Mouse (Mus musculus): Measurements from ENCODE around the gene Ifitm2. TPM values are rescaled to one million over a fixed set of nuclear protein-coding genes. Genes with fewer than 3 reads are reported as not detected.

The Ifitm2 gene
- polyA plus RNA-seq, 1 experiment from 2014 or later, result 176 TPM

GRCm38 (mm10) chr7:140951765-140952164 is 4.0 kb downstream of the Ifitm2 start:
- 84% methylated on average over 6 of the region's 6 CpGs for WGBS
- ATAC-seq (ENCODE audit: low FRiP score, low TSS enrichment) (no peak), DNase-seq (no peak)
- no peaks in the 10 kb centered on the region for H3K36me3 ChIP-seq (ENCODE audit: control insufficient read depth, insufficient read depth, low read length)
- no peaks in the 10 kb centered on the region for H3K9me3 ChIP-seq (ENCODE audit: control insufficient read depth, low read length)
- H3K27ac ChIP-seq (replicated peaks; ENCODE audit: low read depth, low read length), result no peak overlapping the region
- H3K4me1 ChIP-seq (ENCODE audit: control insufficient read depth, insufficient read depth, low read length), result peaks cover 4% of the 10 kb centered on the region; the same call in 1 of the 2 replicates
- no peak overlapping the region for H3K4me2 ChIP-seq (ENCODE audit: low read length)
- H3K4me3 ChIP-seq (replicated peaks; ENCODE audit: low read depth, low read length), result no peak overlapping the region
- H3K27me3 ChIP-seq (ENCODE audit: control insufficient read depth, insufficient read depth, low read length), result no peaks in the 10 kb centered on the region
- H3K9ac ChIP-seq (replicated peaks; ENCODE audit: low read length), result no peak overlapping the region

DNA sequence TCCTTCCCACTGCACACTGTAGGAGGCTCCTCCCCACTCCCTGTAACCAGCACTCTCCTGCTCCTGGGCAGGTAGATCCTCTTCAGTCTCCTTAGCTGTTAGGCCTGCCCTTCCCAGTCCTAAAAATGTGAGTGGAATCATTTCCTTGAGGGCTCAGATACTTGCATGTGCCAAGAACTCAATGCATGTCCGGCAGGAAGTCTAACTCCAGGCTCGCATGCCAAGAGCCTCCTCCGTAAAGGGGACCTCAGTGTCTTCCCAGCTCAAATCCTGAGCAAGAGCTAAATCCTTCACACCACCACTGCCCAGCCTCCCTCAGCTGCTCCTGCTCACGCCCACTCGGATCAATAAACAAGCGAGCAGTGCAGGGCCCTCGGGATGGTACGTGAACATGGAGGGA is 4.7 kb downstream of the Ifitm2 start:
- no peak overlapping the region for H3K4me3 ChIP-seq (replicated peaks; ENCODE audit: low read depth, low read length)
- no peak for DNase-seq
- peaks cover 4% of the 10 kb centered on the region; the same call in 1 of the 2 replicates for H3K4me1 ChIP-seq (ENCODE audit: control insufficient read depth, insufficient read depth, low read length)
- no peak for ATAC-seq (ENCODE audit: low FRiP score, low TSS enrichment)
- H3K27ac ChIP-seq (replicated peaks; ENCODE audit: low read depth, low read length), result no peak overlapping the region
- 50% methylated on average over 8 of the region's 8 CpGs for WGBS
- no peaks in the 10 kb centered on the region for H3K9me3 ChIP-seq (ENCODE audit: control insufficient read depth, low read length)
- no peaks in the 10 kb centered on the region for H3K27me3 ChIP-seq (ENCODE audit: control insufficient read depth, insufficient read depth, low read length)
- H3K4me2 ChIP-seq (ENCODE audit: low read length), result no peak overlapping the region
- no peaks in the 10 kb centered on the region for H3K36me3 ChIP-seq (ENCODE audit: control insufficient read depth, insufficient read depth, low read length)
- no peak overlapping the region for H3K9ac ChIP-seq (replicated peaks; ENCODE audit: low read length)

GRCm38 (mm10) chr7:140949824-140950530 is 5.8 kb downstream of the Ifitm2 start, which contains the start of gene Ifitm5:
Ifitm5 (minus strand) TSS chr7:140950291.
- DNase-seq (no peak), ATAC-seq (ENCODE audit: low FRiP score, low TSS enrichment) (no peak)
- H3K9ac ChIP-seq (replicated peaks; ENCODE audit: low read length), result no peak within 1 kb of the TSS
- H3K27ac ChIP-seq (replicated peaks; ENCODE audit: low read depth, low read length), result no peak within 1 kb of the TSS
- H3K9me3 ChIP-seq (ENCODE audit: control insufficient read depth, low read length), result no peaks in the 10 kb centered on the region
- no peaks in the 10 kb centered on the region; the same call in 1 of the 2 replicates for H3K36me3 ChIP-seq (ENCODE audit: control insufficient read depth, insufficient read depth, low read length)
- no peak within 1 kb of the TSS for H3K4me3 ChIP-seq (replicated peaks; ENCODE audit: low read depth, low read length)
- WGBS, result 85% methylated on average over 16 of the region's 16 CpGs
- H3K4me1 ChIP-seq (ENCODE audit: control insufficient read depth, insufficient read depth, low read length), result no peaks in the 10 kb centered on the region; the same call in 1 of the 2 replicates
- no peaks in the 10 kb centered on the region for H3K27me3 ChIP-seq (ENCODE audit: control insufficient read depth, insufficient read depth, low read length)
- no peak within 1 kb of the TSS for H3K4me2 ChIP-seq (ENCODE audit: low read length)

DNA sequence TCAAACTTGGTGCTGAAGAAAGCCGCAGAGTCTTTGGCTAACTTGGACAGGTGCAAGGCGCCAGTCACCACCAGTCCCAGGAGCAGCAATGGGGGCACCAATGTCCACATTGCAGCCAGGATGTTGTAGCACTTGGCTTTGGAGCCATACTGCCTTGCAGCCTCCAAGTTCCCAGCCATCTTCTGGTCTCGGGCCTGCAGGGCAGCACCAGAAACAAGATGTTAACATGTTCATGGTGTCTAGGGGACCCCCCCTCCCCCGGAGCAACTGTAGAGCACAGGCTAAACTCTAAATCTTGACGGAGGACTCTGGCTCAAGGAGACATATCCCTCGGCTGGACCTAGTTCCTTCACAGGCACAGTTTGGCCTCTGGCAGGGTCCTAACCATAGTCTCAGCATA is 6.5 kb downstream of the Ifitm2 start:
- DNase-seq (no peak), ATAC-seq (ENCODE audit: low FRiP score, low TSS enrichment) (no peak)
- Histone ChIP-seq H3K9me3 (ENCODE audit: control insufficient read depth, low read length) (no peaks in the 10 kb centered on the region), H3K9ac (replicated peaks; ENCODE audit: low read length) (no peak overlapping the region), H3K4me1 (ENCODE audit: control insufficient read depth, insufficient read depth, low read length) (no peaks in the 10 kb centered on the region; the same call in 1 of the 2 replicates), H3K36me3 (ENCODE audit: control insufficient read depth, insufficient read depth, low read length) (no peaks in the 10 kb centered on the region; the same call in 1 of the 2 replicates), H3K4me3 (replicated peaks; ENCODE audit: low read depth, low read length) (no peak overlapping the region), H3K27me3 (ENCODE audit: control insufficient read depth, insufficient read depth, low read length) (no peaks in the 10 kb centered on the region), H3K4me2 (ENCODE audit: low read length) (no peak overlapping the region), H3K27ac (replicated peaks; ENCODE audit: low read depth, low read length) (no peak overlapping the region)
- whole genome bisulfite sequencing, result 88% methylated on average over 6 of the region's 6 CpGs

DNA sequence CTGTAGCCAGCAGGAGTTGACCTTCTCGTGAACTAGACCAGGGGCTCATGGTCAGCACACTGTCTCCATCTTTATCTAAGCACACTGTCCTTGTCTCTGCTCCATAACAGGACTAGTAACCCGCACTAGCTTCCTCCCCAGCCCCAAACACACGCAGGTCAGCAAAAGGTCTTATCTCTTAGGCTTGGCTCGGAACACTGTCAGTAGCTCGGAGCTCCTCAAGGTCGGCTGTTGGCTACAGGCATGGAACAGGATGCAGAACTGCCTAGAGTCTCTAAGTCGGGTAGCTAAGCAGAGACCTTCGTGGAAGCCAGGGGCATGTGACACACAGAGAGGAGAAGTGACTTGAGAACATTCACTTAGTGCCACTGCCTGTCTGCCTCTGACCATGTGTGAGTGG is 7.6 kb downstream of the Ifitm2 start:
- WGBS, result 91% methylated on average over 8 of the region's 8 CpGs

GRCm38 (mm10) chr7:140946980-140947379 is 8.8 kb downstream of the Ifitm2 start:
- no peak for ATAC-seq (ENCODE audit: low FRiP score, low TSS enrichment)

More for the DNA sequence above, 7.6 kb downstream of the Ifitm2 start:
- Histone ChIP-seq H3K4me1 (ENCODE audit: control insufficient read depth, insufficient read depth, low read length) (no peaks in the 10 kb centered on the region; the same call in 1 of the 2 replicates), H3K9ac (replicated peaks; ENCODE audit: low read length) (no peak overlapping the region), H3K36me3 (ENCODE audit: control insufficient read depth, insufficient read depth, low read length) (no peaks in the 10 kb centered on the region; the same call in 1 of the 2 replicates), H3K4me2 (ENCODE audit: low read length) (no peak overlapping the region), H3K9me3 (ENCODE audit: control insufficient read depth, low read length) (no peaks in the 10 kb centered on the region), H3K27ac (replicated peaks; ENCODE audit: low read depth, low read length) (no peak overlapping the region), H3K4me3 (replicated peaks; ENCODE audit: low read depth, low read length) (no peak overlapping the region), H3K27me3 (ENCODE audit: control insufficient read depth, insufficient read depth, low read length) (no peaks in the 10 kb centered on the region)
- DNase-seq (no peak), ATAC-seq (ENCODE audit: low FRiP score, low TSS enrichment) (no peak)

GRCm38 (mm10) chr7:140946311-140946710 is 9.5 kb downstream of the Ifitm2 start:
- 90% methylated on average over 10 of the region's 10 CpGs for WGBS
- Histone ChIP-seq H3K4me2 (ENCODE audit: low read length) (no peak overlapping the region), H3K27ac (replicated peaks; ENCODE audit: low read depth, low read length) (no peak overlapping the region), H3K36me3 (ENCODE audit: control insufficient read depth, insufficient read depth, low read length) (no peaks in the 10 kb centered on the region; the same call in 1 of the 2 replicates), H3K9me3 (ENCODE audit: control insufficient read depth, low read length) (no peaks in the 10 kb centered on the region), H3K4me3 (replicated peaks; ENCODE audit: low read depth, low read length) (no peak overlapping the region), H3K4me1 (ENCODE audit: control insufficient read depth, insufficient read depth, low read length) (no peaks in the 10 kb centered on the region; the same call in 1 of the 2 replicates), H3K27me3 (ENCODE audit: control insufficient read depth, insufficient read depth, low read length) (no peaks in the 10 kb centered on the region), H3K9ac (replicated peaks; ENCODE audit: low read length) (no peak overlapping the region)
- ATAC-seq (ENCODE audit: low FRiP score, low TSS enrichment), result no peak
- DNase-seq, result no peak

More at GRCm38 (mm10) chr7:140946980-140947379, 8.8 kb downstream of the Ifitm2 start:
- no peak overlapping the region for H3K27ac ChIP-seq (replicated peaks; ENCODE audit: low read depth, low read length)
- H3K36me3 ChIP-seq (ENCODE audit: control insufficient read depth, insufficient read depth, low read length), result no peaks in the 10 kb centered on the region; the same call in 1 of the 2 replicates
- H3K9me3 ChIP-seq (ENCODE audit: control insufficient read depth, low read length), result no peaks in the 10 kb centered on the region
- H3K4me2 ChIP-seq (ENCODE audit: low read length), result no peak overlapping the region
- WGBS, result 76% methylated on average over 7 of the region's 7 CpGs
- no peak for DNase-seq
- no peaks in the 10 kb centered on the region; the same call in 1 of the 2 replicates for H3K4me1 ChIP-seq (ENCODE audit: control insufficient read depth, insufficient read depth, low read length)
- no peak overlapping the region for H3K9ac ChIP-seq (replicated peaks; ENCODE audit: low read length)
- no peaks in the 10 kb centered on the region for H3K27me3 ChIP-seq (ENCODE audit: control insufficient read depth, insufficient read depth, low read length)
- H3K4me3 ChIP-seq (replicated peaks; ENCODE audit: low read depth, low read length), result no peak overlapping the region

DNA sequence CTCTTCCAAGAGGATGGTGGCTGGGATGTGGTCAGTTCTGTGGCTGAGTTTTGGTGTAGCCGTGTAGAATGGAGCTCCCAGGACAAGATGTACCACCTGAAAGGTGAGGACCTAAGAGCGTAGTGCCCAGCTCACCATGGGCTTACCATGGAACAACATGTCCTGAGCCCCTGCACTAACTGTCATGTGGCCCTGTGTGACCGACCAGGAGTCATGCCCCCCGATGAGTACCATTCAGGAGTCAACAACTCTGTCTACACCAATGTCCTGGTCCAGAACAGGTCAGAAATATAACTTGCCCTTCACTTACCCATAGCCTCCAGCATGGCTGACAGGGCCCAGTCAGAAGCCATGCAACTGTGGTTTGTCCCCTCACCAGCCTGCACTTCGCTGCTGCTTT is 10.5 kb downstream of the Ifitm2 start:
- WGBS, result 96% methylated on average over 5 of the region's 5 CpGs
- H3K4me2 ChIP-seq (ENCODE audit: low read length), result no peak overlapping the region
- no peaks in the 10 kb centered on the region; the same call in 1 of the 2 replicates for H3K4me1 ChIP-seq (ENCODE audit: control insufficient read depth, insufficient read depth, low read length)
- H3K27me3 ChIP-seq (ENCODE audit: control insufficient read depth, insufficient read depth, low read length), result no peaks in the 10 kb centered on the region
- H3K4me3 ChIP-seq (replicated peaks; ENCODE audit: low read depth, low read length), result no peak overlapping the region
- H3K27ac ChIP-seq (replicated peaks; ENCODE audit: low read depth, low read length), result no peak overlapping the region
- DNase-seq (no peak), ATAC-seq (ENCODE audit: low FRiP score, low TSS enrichment) (no peak)
- H3K9ac ChIP-seq (replicated peaks; ENCODE audit: low read length), result no peak overlapping the region
- H3K9me3 ChIP-seq (ENCODE audit: control insufficient read depth, low read length), result no peaks in the 10 kb centered on the region
- no peaks in the 10 kb centered on the region; the same call in 1 of the 2 replicates for H3K36me3 ChIP-seq (ENCODE audit: control insufficient read depth, insufficient read depth, low read length)

GRCm38 (mm10) chr7:140944236-140944635 is 11.6 kb downstream of the Ifitm2 start:
- Histone ChIP-seq H3K27me3 (ENCODE audit: control insufficient read depth, insufficient read depth, low read length) (no peaks in the 10 kb centered on the region), H3K4me3 (replicated peaks; ENCODE audit: low read depth, low read length) (no peak overlapping the region), H3K4me1 (ENCODE audit: control insufficient read depth, insufficient read depth, low read length) (no peaks in the 10 kb centered on the region; the same call in 1 of the 2 replicates), H3K4me2 (ENCODE audit: low read length) (no peak overlapping the region), H3K36me3 (ENCODE audit: control insufficient read depth, insufficient read depth, low read length) (no peaks in the 10 kb centered on the region; the same call in 1 of the 2 replicates), H3K27ac (replicated peaks; ENCODE audit: low read depth, low read length) (no peak overlapping the region), H3K9me3 (ENCODE audit: control insufficient read depth, low read length) (no peaks in the 10 kb centered on the region), H3K9ac (replicated peaks; ENCODE audit: low read length) (no peak overlapping the region)
- ATAC-seq (ENCODE audit: low FRiP score, low TSS enrichment) (no peak), DNase-seq (no peak)
- WGBS, result 93% methylated on average over 7 of the region's 7 CpGs
